Mouse (Mus musculus) lung, postnatal 25 days (tissue): ENCODE data around the gene Atad5.
"Not testable (repeated sequence)": the region's sequence is repeated elsewhere in the genome, so short reads cannot be mapped to it uniquely, and the experiment has no call there.

Experiments
- DNase-seq: peaks from one replicate; pipeline ENCODE4 v3.0.0; 2022; ENCODE audit warnings: low spot score

Atad5 gene

DNA sequence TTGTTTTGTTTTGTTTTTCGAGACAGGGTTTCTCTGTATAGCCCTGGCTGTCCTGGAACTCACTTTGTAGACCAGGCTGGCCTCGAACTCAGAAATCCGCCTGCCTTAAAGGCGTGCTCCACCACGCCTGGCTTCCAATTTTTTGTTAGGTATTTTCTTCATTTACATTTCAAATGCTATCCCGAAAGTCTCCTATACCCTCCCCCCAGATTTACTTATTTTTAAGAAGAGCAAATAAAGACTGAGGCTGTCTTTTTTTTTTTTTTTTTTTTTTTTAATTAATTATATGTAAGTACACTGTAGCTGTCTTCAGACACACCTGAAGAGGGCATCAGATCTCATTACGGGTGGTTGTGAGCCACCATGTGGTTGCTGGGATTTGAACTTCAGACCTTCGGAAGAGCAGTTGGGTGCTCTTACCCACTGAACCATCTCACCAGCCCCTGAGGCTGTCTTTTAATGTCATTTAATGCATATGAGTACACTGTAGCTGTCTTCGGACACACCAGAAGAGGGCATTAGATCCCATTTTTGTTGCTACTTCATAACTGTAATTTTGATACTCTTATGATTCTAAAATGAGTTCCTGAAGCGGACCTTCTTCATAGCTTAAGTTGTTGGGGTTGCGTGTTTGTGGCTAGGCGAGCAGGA is 94.0 kb downstream of the Atad5 start:
- not testable (repeated sequence) for DNase-seq

DNA sequence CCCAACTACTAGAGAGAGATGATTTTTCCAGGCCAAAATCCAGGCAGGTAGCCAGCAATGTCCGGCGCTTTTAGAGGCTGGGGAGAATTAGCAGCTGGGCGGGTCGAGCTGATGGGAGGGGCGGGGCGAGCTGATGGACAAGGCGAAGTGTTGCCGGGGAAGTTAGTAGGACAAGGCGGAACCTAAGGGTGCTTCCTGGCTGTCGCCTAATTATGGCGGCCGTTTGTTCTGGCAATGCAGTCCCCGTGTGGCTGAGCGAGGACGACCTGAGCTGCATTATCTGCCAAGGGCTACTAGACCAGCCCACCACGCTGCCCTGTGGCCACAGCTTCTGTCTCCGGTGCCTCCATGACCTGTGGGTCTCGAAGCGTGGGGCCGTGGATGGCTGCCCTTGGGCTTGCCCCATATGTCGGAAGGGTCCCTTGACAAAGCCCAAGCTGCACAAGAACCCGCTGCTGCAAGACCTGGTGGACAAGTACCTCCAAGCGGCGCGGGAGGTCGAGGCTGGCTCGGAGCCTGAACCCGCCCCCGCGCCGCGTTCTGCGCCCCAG is 94.6 kb downstream of the Atad5 start, which contains the start of gene Rnf135:
TSS of gene Rnf135 (plus strand) at position 147 of the 551 bp plus-strand sequence.
- peak; percentile 95 for DNase-seq

DNA sequence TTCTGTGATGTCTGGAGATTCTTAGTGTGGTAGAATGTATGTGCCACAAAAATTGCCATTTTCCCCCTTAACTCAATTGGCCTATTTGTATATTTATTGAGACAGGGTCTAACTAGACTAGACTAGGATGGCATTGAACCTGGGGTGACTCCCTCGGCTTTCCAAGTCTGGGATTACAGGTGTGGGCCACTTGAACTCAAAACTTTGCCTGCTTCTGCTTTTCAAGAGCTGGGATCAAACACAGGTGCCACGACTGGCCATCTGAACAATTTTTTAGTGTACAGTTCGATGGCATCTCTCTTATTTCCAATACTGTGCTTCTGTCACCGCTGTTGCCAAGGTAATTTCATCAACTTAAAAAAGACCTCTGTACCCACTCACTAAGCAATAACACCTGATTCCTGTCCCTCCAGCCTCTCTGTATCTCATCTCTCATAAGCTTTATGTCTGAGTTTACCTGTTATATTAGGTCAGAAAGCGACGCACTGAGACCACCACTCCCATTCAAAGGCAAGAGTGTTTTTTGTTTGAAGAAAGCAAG is 95.4 kb downstream of the Atad5 start:
- no peak for DNase-seq
